Mouse (Mus musculus): ENCODE measurements around the gene Mt4. TPM values are rescaled to one million over a fixed set of nuclear protein-coding genes. Genes with fewer than 3 reads are reported as not detected.
"Not testable (repeated sequence)": the region's sequence is repeated elsewhere in the genome, so short reads cannot be mapped to it uniquely, and the experiment has no call there.

The Mt4 gene
- polyA plus RNA-seq, 1 experiment = not detected

DNA sequence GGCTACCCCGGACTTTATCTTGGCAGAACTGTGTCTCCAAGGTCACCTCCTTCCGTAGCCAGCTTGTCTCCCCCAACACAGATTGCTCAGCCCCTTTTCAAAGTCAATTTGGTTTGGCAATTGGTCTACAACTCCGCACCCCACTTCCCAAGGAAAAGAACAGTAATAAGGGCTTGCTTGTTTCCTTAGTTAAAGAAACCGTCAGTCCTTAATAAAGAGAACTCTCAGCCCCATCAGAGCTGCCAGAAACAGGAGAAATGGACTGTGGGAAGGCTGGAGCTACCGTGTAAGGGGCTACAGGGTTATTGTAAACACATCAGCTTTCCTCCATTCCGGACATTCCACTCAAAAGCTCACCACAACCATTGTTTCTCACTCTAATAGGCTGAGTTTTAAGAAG, 17.5 kb downstream of the Mt4 start:
- H3K4me3 ChIP-seq (ENCODE audit: insufficient read depth, low read length) = no peak overlapping the region
- TF ChIP-seq CTCF (IDR thresholded peaks at IDR 0.05; ENCODE audit: low read depth, low read length) = no peak
- no peak for TF ChIP-seq POLR2A (IDR thresholded peaks at IDR 0.05; ENCODE audit: borderline replicate concordance, low read depth, low read length)
- H3K4me1 ChIP-seq (ENCODE audit: control insufficient read depth, insufficient read depth, low read length) = peaks cover 4% of the 10 kb centered on the region
- no peak overlapping the region for H3K27ac ChIP-seq (ENCODE audit: insufficient read depth, low read depth, low read length)

DNA sequence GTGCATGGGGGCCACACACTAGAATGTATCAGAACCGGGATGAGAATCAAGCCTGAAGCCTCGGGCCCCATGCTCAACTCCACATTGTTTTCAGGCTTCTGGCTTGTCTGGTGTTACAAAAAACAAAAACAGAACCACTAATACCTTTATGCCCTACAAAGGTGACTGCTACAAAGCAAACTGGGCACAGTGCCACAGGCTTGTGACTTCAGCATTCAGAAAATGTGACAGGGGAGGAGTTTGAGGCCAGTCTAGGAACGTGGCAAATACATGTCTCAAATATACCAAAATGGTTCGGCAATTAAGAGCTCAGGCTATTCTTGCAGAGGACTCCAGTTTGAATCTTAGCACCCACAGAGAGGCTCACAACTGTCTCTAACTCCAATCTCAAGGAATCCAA, 19.1 kb downstream of the Mt4 start:
- H3K4me1 ChIP-seq (ENCODE audit: control insufficient read depth, insufficient read depth, low read length) = peaks cover 4% of the 10 kb centered on the region
- TF ChIP-seq POLR2A (IDR thresholded peaks at IDR 0.05; ENCODE audit: borderline replicate concordance, low read depth, low read length) = no peak
- no peak for TF ChIP-seq CTCF (IDR thresholded peaks at IDR 0.05; ENCODE audit: low read depth, low read length)
- no peak overlapping the region for H3K4me3 ChIP-seq (ENCODE audit: insufficient read depth, low read length)
- H3K27ac ChIP-seq (ENCODE audit: insufficient read depth, low read depth, low read length) = no peak overlapping the region

DNA sequence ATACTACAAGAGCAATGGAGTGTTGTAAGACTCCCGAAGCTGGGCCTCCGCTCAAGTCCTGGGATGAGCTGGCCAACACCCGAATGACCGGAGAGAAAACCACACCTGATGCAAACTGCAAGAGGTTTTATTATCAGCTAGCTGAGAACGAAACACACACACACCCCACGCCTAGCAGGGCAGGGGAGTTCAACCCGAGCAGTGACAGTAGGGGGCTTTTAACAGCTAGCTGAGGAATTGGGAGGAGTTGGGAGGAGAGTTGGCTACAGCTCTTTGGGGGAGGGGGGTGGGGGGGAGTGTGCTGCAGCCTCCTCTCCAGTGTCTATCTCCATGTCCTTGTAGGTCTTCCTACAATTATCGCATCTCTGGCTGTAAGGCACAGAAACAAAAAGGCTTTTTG, 28.8 kb downstream of the Mt4 start:
- H3K4me3 ChIP-seq (ENCODE audit: insufficient read depth, low read length); H3K4me1 ChIP-seq (ENCODE audit: control insufficient read depth, insufficient read depth, low read length); H3K27ac ChIP-seq (ENCODE audit: insufficient read depth, low read depth, low read length): not testable (repeated sequence)

DNA sequence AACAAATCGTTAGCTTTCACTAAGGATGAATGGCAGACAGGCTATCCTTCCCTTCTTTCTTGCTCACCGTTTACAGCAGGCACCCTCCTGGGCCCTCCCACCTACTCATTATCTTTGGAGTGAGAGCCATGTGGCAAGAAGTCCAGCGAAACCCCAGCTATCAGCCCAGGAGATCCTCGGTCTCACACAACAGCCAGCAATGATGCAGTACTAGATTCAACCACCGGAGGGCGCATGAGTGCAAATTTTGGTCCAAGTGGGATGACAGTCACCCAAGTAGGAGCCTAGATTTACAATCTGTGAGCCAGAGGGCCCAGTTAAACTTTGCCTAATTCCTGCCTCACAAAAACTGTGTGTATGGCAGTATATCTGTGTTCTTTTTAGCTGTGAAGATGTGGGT, 30.2 kb downstream of the Mt4 start:
- TF ChIP-seq CTCF (IDR thresholded peaks at IDR 0.05; ENCODE audit: low read depth, low read length) (peak; percentile 59), POLR2A (IDR thresholded peaks at IDR 0.05; ENCODE audit: borderline replicate concordance, low read depth, low read length) (no peak)
- no peak overlapping the region for H3K27ac ChIP-seq (ENCODE audit: insufficient read depth, low read depth, low read length)
- H3K4me3 ChIP-seq (ENCODE audit: insufficient read depth, low read length) = peak overlapping the region; percentile 27; the same call in 1 of the 2 replicates
- H3K4me1 ChIP-seq (ENCODE audit: control insufficient read depth, insufficient read depth, low read length) = peaks cover 8% of the 10 kb centered on the region

DNA sequence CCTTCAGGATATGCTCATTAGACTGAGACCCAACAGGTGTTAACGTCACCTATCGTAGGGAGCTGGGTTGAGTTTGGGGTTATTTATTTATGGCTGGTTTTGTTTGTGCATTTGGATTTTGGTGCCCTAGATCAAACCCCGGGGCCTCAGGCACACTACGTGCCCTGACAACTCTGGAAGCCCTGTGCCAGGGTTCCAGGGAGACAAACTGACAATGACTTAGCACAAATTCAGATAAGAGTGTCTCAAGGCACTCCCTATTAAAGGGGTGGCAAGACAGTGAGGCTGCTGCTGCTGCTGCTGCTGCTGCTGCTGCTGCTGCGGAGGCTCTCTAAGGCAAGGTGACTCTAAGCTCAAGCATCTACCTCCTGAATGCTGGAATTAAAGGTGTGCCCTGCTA, 32.5 kb downstream of the Mt4 start:
- no peak overlapping the region for H3K27ac ChIP-seq (ENCODE audit: insufficient read depth, low read depth, low read length)
- peaks cover 15% of the 10 kb centered on the region for H3K4me1 ChIP-seq (ENCODE audit: control insufficient read depth, insufficient read depth, low read length)
- no peak overlapping the region for H3K4me3 ChIP-seq (ENCODE audit: insufficient read depth, low read length)
- TF ChIP-seq POLR2A (IDR thresholded peaks at IDR 0.05; ENCODE audit: borderline replicate concordance, low read depth, low read length) (no peak), CTCF (IDR thresholded peaks at IDR 0.05; ENCODE audit: low read depth, low read length) (no peak)

DNA sequence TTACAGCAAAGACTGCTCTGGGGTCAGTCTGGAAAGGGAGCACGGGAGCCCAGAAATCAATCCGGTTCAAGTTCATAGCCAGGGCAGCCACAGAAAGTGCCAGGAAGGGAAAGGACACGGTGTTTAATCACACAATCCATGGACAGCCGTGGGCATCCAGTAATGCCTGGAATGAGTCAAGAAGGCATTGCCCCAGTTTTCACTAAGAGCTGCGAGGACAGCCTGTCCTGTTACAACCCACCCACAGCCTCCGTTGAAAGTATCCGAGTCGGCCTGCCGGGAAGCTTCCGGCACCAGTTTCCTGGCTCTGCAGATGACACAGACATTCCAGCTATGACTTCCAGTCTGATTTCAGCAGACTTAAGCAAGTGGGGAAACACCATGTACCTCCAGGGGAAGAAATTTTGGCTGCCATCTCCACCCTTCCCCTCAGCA, 34.3 kb downstream of the Mt4 start:
- TF ChIP-seq CTCF (IDR thresholded peaks at IDR 0.05; ENCODE audit: low read depth, low read length) = no peak
- Histone ChIP-seq H3K27ac (ENCODE audit: insufficient read depth, low read depth, low read length) (no peak overlapping the region), H3K4me1 (ENCODE audit: control insufficient read depth, insufficient read depth, low read length) (peaks cover 17% of the 10 kb centered on the region), H3K4me3 (ENCODE audit: insufficient read depth, low read length) (peak overlapping the region; percentile 87; the same call in 1 of the 2 replicates)

DNA sequence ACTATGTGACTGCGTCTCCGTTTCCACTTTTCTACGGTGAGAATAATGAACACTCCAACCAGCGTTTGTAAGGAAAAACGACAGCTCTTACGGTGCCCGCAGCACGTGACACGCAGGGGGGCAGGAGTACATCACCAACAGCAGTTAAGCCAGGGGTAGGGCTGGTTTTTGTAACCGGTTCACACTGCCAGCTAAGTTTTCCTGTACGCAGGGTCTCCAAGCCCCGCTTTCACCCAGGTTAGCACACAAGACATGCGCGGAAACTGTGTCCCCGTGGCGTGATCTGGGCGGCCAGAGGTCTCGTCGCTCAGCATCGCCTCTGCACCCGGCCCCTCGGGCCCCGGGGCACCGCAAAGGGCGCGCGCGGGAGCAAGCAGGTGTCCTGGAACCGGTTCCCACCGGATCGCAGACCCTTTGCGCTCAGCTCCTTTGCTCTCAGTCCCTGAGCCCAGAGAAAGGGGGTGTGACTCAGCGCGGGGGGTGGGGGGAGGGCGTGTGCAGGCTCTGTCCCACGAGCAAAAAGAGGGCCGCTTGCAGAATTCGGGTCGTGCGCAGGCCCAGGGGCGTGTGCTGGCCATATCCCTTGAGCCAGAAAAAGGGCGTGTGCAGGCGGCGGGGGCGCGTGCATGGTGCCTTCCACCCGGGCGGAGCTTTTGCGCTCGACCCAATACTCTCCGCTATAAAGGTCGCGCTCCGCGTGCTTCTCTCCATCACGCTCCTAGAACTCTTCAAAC, 35.2 kb downstream of the Mt4 start, which contains the start of gene Mt2:
TSS of gene Mt2 (plus strand) at position 590 of the 734 bp plus-strand sequence.
- TF ChIP-seq POLR2A (IDR thresholded peaks at IDR 0.05; ENCODE audit: borderline replicate concordance, low read depth, low read length) (no peak), CTCF (IDR thresholded peaks at IDR 0.05; ENCODE audit: low read depth, low read length) (no peak)
- peak within 1 kb of the TSS; percentile 83 for H3K27ac ChIP-seq (ENCODE audit: insufficient read depth, low read depth, low read length)
- peaks cover 17% of the 10 kb centered on the region for H3K4me1 ChIP-seq (ENCODE audit: control insufficient read depth, insufficient read depth, low read length)
- peak within 1 kb of the TSS; percentile 87 for H3K4me3 ChIP-seq (ENCODE audit: insufficient read depth, low read length)

DNA sequence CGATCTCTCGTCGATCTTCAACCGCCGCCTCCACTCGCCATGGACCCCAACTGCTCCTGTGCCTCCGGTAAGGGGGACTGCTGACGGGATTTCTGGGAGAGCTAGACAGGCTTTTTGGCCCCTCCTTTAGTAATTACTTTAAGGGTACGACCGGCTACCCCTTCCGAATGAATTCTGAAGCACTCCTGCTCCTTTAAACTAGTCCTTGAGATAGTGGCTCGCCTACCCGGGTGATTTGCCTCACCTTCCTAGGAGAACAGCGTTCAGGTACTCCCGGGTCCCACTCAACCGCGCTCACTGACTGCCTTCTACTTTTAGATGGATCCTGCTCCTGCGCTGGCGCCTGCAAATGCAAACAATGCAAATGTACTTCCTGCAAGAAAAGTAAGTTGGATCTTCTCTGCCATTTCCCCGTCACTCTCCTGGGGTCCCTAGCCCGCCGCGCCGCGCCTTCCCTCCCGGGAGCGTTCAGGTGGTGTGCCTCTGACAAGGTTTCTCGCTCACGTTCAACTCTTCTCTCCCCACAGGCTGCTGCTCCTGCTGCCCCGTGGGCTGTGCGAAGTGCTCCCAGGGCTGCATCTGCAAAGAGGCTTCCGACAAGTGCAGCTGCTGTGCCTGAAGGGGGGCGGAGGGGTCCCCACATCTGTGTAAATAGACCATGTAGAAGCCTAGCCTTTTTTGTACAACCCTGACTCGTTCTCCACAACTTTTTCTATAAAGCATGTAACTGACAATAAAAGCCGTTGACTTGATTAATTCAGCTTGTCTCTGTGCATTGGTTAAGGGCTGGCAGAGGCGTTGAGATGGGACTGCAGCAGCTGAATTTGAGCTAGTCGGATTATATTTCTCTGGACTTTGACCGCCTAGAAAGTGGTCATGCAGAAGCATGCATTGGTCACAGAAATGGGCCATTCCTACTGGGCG, 36.1 kb downstream of the Mt4 start:
- Histone ChIP-seq H3K4me3 (ENCODE audit: insufficient read depth, low read length) (peak overlapping the region; percentile 87), H3K27ac (ENCODE audit: insufficient read depth, low read depth, low read length) (peak overlapping the region; percentile 72), H3K4me1 (ENCODE audit: control insufficient read depth, insufficient read depth, low read length) (peaks cover 22% of the 10 kb centered on the region)
- TF ChIP-seq CTCF (IDR thresholded peaks at IDR 0.05; ENCODE audit: low read depth, low read length) = no peak
- peak; percentile 86 for TF ChIP-seq POLR2A (IDR thresholded peaks at IDR 0.05; ENCODE audit: borderline replicate concordance, low read depth, low read length)

DNA sequence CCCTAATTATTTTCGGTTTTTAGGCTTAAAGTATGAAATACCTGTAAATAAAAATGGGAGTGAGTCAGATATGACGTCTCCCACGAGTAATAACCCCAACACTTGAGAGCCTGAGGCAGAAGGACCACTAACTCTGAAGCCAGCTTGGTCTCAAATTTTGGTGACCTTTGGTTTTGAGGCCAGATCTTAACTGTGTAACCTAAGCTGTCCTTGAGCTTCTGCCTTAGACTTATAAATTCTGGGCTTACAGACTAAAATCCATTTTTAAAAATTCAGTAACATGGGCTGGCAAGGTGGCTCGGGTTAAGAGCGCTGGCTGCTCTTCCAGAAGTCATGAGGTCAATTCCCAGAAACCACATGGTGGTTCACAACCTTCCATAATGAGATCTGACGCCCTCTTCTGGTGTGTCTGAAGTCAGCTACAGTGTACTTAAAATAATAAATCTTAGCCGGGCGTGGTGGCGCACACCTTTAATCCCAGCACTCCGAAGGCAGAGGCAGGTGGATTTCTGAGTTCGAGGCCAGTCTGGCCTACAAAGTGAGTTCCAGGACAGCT, 36.9 kb downstream of the Mt4 start:
- no peak for TF ChIP-seq POLR2A (IDR thresholded peaks at IDR 0.05; ENCODE audit: borderline replicate concordance, low read depth, low read length)
- peak; percentile 37; the same call in 1 of the 2 replicates for TF ChIP-seq CTCF (IDR thresholded peaks at IDR 0.05; ENCODE audit: low read depth, low read length)
- Histone ChIP-seq H3K4me1 (ENCODE audit: control insufficient read depth, insufficient read depth, low read length) (peaks cover 26% of the 10 kb centered on the region), H3K27ac (ENCODE audit: insufficient read depth, low read depth, low read length) (0 out of 2 replicates have a peak overlapping the region, but pooled peaks have one; percentile 6), H3K4me3 (ENCODE audit: insufficient read depth, low read length) (peak overlapping the region; percentile 87)

Data from bone marrow macrophage, adult 2 months (primary cell).